Mouse (Mus musculus): Measurements from ENCODE around the gene 1700019N19Rik.

- TF ChIP-seq POLR2A (IDR thresholded peaks at IDR 0.05; ENCODE audit: borderline replicate concordance, insufficient read depth, low read length) = no peak
- no peak for TF ChIP-seq CTCF (IDR thresholded peaks at IDR 0.05; ENCODE audit: borderline replicate concordance, insufficient read depth, low read depth, low read length)
Measured at GRCm38 (mm10) chr19:58781566-58781965, 12.7 kb downstream of the 1700019N19Rik start.

Data from cerebellum, adult 2 months (tissue).